Mouse (Mus musculus) liver, adult 2 months (tissue): ENCODE data around the gene Tmsb10.

Experiments
- CTCF ChIP-seq: fragments of 200-500 bp; IDR thresholded peaks from 2 replicates; pipeline ENCODE4 v1.5.1; 2011; ENCODE audit warnings: low read depth, low read length, control low read depth
- POLR2A ChIP-seq: fragments of 200-500 bp; IDR thresholded peaks from 2 replicates; pipeline ENCODE4 v1.6.1; 2011; ENCODE audit warnings: low read length, control low read depth; ENCODE audit not compliant: insufficient read depth; ENCODE audit errors: extremely low read depth

DNA sequence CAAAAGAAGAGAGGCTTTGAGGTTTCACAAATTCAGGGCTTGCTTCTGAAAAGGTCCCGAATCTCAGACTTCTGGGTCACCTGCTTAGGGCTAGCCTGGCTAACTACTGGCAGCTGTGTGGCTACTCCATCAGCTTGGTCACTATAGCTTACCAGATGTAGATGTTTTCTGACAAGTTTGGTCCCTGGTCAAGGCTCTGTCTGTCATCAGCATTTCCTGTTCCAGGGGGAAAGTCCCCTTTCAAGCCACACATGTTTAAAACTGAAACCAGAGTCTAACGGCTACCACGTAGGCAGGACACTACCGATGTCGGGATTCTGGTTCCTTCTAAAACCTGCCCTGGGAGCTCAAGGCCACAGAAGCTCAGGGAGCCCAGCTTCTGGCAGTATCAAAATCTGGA lies 20.7 kb downstream of the Tmsb10 start:
- no peak for TF ChIP-seq POLR2A
- no peak for TF ChIP-seq CTCF
